Mouse (Mus musculus) limb, embryonic 14.5 days (tissue): ENCODE measurements around the gene Lpp. TPM values are rescaled to one million over a fixed set of nuclear protein-coding genes. Genes with fewer than 3 reads are reported as not detected.
A peak's percentile ranks its signal among the peaks of the same experiment; 100 is the strongest.

Source experiments
- ATAC-seq: fragments of 200-750 bp; cut with Nextera tagmentation; 2 replicates; pipeline ENCODE4 v1.8.0; 2017; ENCODE audit warnings: low read depth, moderate number of reproducible peaks, moderate TSS enrichment; ENCODE audit not compliant: low FRiP score
- DNase-seq: peaks from one replicate; pipeline ENCODE4 v3.0.0-alpha.2; 2015; ENCODE audit warnings: low spot score
- H3K27ac ChIP-seq: fragments of 300-500 bp; sonication (generic); replicated peaks from 2 replicates; pipeline ENCODE4 v1.5.1; 2014; ENCODE audit warnings: low read depth, mild to moderate bottlenecking, low read length, moderate library complexity, mixed read lengths
- H3K27me3 ChIP-seq: fragments of 300-500 bp; sonication (generic); 2 replicates; pipeline ENCODE4 v1.6.1; 2014; ENCODE audit warnings: low read length, mixed read lengths; ENCODE audit not compliant: control insufficient read depth, insufficient read depth
- H3K36me3 ChIP-seq: fragments of 300-500 bp; sonication (generic); 2 replicates; pipeline ENCODE4 v1.6.1; 2014; ENCODE audit warnings: mild to moderate bottlenecking, low read length, moderate library complexity, mixed read lengths; ENCODE audit not compliant: control insufficient read depth, insufficient read depth
- H3K4me1 ChIP-seq: fragments of 300-500 bp; sonication (generic); 2 replicates; pipeline ENCODE4 v1.6.1; 2014; ENCODE audit warnings: antibody characterized with exemption, low read length, mixed read lengths; ENCODE audit not compliant: control insufficient read depth, insufficient read depth
- H3K4me2 ChIP-seq: fragments of 300-500 bp; sonication (generic); replicated peaks from 2 replicates; pipeline ENCODE4 v1.6.1; 2014; ENCODE audit warnings: low read depth, mild to moderate bottlenecking, low read length, moderate library complexity; ENCODE audit not compliant: severe bottlenecking
- H3K4me3 ChIP-seq: fragments of 300-500 bp; sonication (generic); replicated peaks from 2 replicates; pipeline ENCODE4 v1.5.1; 2014; ENCODE audit warnings: low read length
- H3K9ac ChIP-seq: fragments of 300-500 bp; sonication (generic); 2 replicates; pipeline ENCODE4 v1.6.1; 2014; ENCODE audit warnings: mild to moderate bottlenecking, low read depth, low read length, moderate library complexity; ENCODE audit not compliant: severe bottlenecking
- H3K9me3 ChIP-seq: fragments of 300-500 bp; sonication (generic); 2 replicates; pipeline ENCODE4 v1.6.1; 2016; ENCODE audit warnings: low read length; ENCODE audit not compliant: control insufficient read depth
- POLR2A ChIP-seq: fragments of 200-500 bp; IDR thresholded peaks from 2 replicates; pipeline ENCODE4 v1.8.0; 2012; ENCODE audit warnings: inconsistent platforms, mild to moderate bottlenecking, moderate library complexity, borderline replicate concordance; ENCODE audit not compliant: insufficient read depth, insufficient read length; ENCODE audit errors: extremely low read depth
- WGBS: fragments of 180-500 bp; shearing (Covaris S2); extraction: QIAGEN DNeasy Blood & Tissue Kit; methylation state at CpG from one replicate; pipeline ENCODE4 v1.1.7; 2014; 5-methylcytosine and 5-hydroxymethylcytosine counted together
- polyA plus RNA-seq, 2 experiments: library from polyadenylated mRNA; depleted of rRNA in 1 of 2; stranded (reverse) in 1 of 2; unstranded in 1 of 2; fragments of >200 nt; fragmentation: Nextera tagmentation in 1 of 2; extraction: Ambion mirVana in 1 of 2; gene quantifications; 2 replicates each; pipeline versions ENCODE4 v1.2.1 to v1.2.3; 2012 to 2014

The Lpp gene
- polyA plus RNA-seq, 2 experiments = 15.1 to 46.7 TPM

DNA sequence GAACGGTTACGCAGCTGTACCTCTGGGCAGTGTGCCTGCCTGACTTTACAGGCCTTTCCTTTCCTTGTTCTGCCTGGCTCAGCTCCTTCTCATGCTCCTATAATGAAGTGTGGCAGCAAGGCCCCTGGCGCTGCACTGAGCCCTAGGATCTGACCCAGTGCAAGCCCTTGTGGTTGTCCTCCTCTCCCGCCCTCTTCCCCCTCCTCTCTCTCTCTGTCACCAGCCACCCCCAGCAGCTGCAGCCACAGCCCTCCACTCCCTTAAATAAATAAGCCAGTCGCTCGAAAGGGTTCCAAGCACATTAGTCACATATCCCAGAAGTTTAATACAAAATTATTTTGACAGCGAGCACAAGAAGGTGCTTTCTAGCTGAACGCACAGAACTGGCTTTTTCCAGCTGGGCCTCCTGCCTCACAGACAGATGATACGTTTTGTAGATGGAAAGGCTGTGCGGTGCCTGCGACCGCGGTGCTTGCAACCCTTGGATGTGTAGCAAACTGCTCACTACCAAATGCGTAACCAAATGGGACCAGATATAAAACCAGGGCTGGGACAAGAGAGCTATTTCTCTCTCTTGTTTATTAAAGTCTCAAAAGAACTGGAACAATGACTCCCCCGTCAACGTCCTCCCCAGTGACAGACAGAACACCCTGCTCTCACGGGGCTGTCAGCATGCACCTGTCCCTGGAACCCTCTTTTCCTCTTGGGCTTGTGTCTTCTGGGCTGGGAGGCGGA lies 97.6 kb downstream of the Lpp start:
- Histone ChIP-seq H3K9me3 (no peaks in the 10 kb centered on the region), H3K36me3 (no peaks in the 10 kb centered on the region), H3K4me2 (peak overlapping the region; percentile 3; the same call in 1 of the 2 replicates), H3K27ac (peak overlapping the region; percentile 73), H3K4me1 (peaks cover 65% of the 10 kb centered on the region), H3K4me3 (no peak overlapping the region), H3K27me3 (no peaks in the 10 kb centered on the region), H3K9ac (no peak overlapping the region)
- peak; percentile 81 for DNase-seq
- ATAC-seq = peak; percentile 81
- 39% methylated on average over 18 of the region's 18 CpGs for WGBS
- no peak for TF ChIP-seq POLR2A

DNA sequence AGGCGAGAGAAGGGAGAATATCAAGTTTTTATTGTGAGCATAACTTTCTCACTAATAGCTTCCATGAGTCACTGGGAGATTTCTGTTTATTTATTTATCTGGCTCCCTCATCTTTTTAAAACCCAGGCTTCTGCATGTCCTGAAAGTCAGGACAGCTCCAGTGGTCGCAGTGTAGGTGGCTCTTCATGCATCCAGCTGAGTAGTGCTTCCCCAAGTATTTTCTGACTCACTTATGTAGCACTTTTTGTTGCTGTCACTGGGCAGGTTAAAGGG lies 98.1 kb downstream of the Lpp start:
- TF ChIP-seq POLR2A = no peak
- no peak for ATAC-seq
- no peak overlapping the region for H3K9ac ChIP-seq
- DNase-seq = no peak
- no peaks in the 10 kb centered on the region for H3K27me3 ChIP-seq
- H3K27ac ChIP-seq = 0 out of 2 replicates have a peak overlapping the region, but pooled peaks have one; percentile 67
- no peaks in the 10 kb centered on the region for H3K9me3 ChIP-seq
- no peak overlapping the region for H3K4me3 ChIP-seq
- WGBS = 61% methylated on average over 2 of the region's 2 CpGs
- H3K4me2 ChIP-seq = 0 out of 2 replicates have a peak overlapping the region, but pooled peaks have one; percentile 3
- H3K4me1 ChIP-seq = peaks cover 65% of the 10 kb centered on the region
- no peaks in the 10 kb centered on the region for H3K36me3 ChIP-seq

DNA sequence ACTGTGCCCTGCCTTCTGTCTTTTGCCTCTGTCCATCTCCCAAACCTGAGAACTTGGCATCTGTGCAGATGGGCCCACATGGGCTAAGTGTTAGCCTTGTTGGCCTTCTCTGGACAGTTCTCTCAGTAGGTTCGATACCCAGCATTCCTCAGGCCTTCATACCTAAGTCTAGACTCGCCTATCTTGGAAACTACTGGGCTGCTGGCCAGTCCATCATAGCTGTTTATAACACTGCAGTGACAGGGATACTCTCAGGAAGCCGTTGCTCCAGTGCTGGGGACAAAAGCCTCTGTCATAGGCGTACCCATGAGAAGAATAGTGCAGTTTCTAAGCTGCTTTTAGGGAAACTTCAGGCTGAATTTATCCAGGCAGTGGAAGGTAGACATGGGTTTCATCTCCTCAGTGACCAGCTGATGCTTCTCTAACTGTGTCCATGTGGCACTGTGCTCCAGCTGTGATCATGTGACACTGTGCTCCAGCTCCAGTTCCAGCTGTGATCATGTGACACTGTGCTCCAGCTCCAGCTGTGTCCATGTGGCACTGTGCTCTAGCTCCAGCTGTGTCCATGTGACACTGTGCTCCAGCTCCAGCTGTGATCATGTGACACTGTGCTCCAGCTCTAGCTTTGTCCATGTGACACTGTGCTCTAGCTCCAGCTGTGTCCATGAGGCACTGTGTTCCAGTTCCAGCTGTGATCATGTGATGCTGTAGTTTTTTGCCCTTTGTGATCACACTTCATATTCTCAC lies 99.1 kb downstream of the Lpp start:
- Histone ChIP-seq H3K27ac (no peak overlapping the region), H3K9ac (no peak overlapping the region), H3K9me3 (no peaks in the 10 kb centered on the region), H3K4me3 (no peak overlapping the region), H3K27me3 (no peaks in the 10 kb centered on the region), H3K4me2 (no peak overlapping the region), H3K4me1 (peaks cover 64% of the 10 kb centered on the region), H3K36me3 (no peaks in the 10 kb centered on the region)
- ATAC-seq (peak; percentile 16; the same call in 1 of the 2 replicates), DNase-seq (no peak)
- TF ChIP-seq POLR2A = no peak
- WGBS = 77% methylated on average over 4 of the region's 4 CpGs

DNA sequence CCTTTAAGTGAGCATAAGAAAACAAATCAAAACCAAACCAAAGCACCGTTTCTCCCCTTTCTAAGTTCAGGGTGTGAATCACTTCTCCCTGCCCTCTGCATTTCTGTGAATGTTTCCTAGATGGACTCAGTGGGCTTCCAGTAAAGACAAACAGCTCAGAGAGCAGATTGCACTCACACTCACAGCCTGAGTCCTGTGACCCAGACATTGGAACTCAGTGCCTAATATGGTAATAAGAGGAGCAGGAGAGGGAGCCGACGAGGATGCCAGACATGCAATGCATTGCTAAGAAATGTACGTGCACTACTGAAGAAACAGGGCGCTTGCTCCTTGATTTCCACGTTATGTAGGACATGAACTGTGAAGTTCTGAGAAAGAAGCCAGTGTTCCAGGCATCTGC lies 101.2 kb downstream of the Lpp start:
- no peak overlapping the region for H3K9ac ChIP-seq
- H3K4me3 ChIP-seq = no peak overlapping the region
- H3K9me3 ChIP-seq = no peaks in the 10 kb centered on the region
- no peak for DNase-seq
- H3K36me3 ChIP-seq = no peaks in the 10 kb centered on the region
- no peak overlapping the region for H3K27ac ChIP-seq
- no peaks in the 10 kb centered on the region for H3K27me3 ChIP-seq
- no peak for TF ChIP-seq POLR2A
- H3K4me2 ChIP-seq = no peak overlapping the region
- H3K4me1 ChIP-seq = peaks cover 54% of the 10 kb centered on the region
- no peak for ATAC-seq
- 39% methylated on average over 6 of the region's 6 CpGs for WGBS

DNA sequence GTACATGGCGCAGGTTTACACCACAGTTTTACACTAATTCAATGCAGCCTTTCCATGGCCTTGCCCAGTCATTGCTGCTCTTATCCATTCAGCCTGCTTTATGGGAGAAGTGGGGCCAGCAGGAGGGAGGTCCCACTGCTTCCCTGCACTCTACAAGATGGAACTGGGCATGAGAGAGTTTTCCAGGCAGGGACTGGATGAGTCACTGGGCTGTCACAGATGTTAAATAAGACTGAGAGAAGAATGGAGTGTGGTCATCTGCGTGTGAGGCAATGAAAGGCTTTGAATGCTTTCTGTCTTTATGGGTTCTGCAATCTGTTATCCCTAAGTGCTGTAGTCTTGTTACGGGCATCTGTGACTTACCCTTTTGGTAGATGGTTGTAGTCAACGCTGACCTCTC lies 102.2 kb downstream of the Lpp start:
- Histone ChIP-seq H3K27ac (no peak overlapping the region), H3K36me3 (no peaks in the 10 kb centered on the region), H3K4me3 (no peak overlapping the region), H3K27me3 (no peaks in the 10 kb centered on the region), H3K4me2 (no peak overlapping the region), H3K4me1 (peaks cover 45% of the 10 kb centered on the region), H3K9ac (no peak overlapping the region), H3K9me3 (no peaks in the 10 kb centered on the region)
- DNase-seq (no peak), ATAC-seq (no peak)
- no peak for TF ChIP-seq POLR2A
- 74% methylated on average over 4 of the region's 4 CpGs for WGBS
